10 mouse cellular contexts compared by ENCODE assay signal in genomic region chr11:45767081-45767480, GRCm38 (mm10).
DNase-seq lines count a peak whose midpoint lies in the region; ATAC-seq and TF ChIP-seq lines count a peak whose summit lies in the region.
"Had no signal": no experiment of that assay in that cellular context is flagged by ENCODE, and none has a peak within 500 bp of the region (broad histone marks: within the 10 kb centered on the region; RNA-seq: fewer than 3 reads in every experiment).

No protein-coding gene starts in this region.

- peak; percentile 28; the same call in 1 of the 2 replicates for ATAC-seq in hindbrain, embryonic 13.5 days (ENCODE audit: low FRiP score)
- no peak for ATAC-seq in neural tube, embryonic 13.5 days (ENCODE audit: low read depth)

- 34% methylated on average over 4 of the region's 4 CpGs for WGBS in hindbrain, embryonic 13.5 days
- 85% methylated on average over 4 of the region's 4 CpGs for WGBS in hindbrain, embryonic 10.5 days
- WGBS in neural tube, embryonic 13.5 days = 46% methylated on average over 4 of the region's 4 CpGs
- WGBS in limb, embryonic 10.5 days = 86% methylated on average over 4 of the region's 4 CpGs

- H3K27me3 ChIP-seq in hindbrain, embryonic 13.5 days = no peaks in the 10 kb centered on the region
- no peaks in the 10 kb centered on the region for H3K27me3 ChIP-seq in hindbrain, embryonic 10.5 days (ENCODE audit: insufficient read depth, poor library complexity, severe bottlenecking)
- no peaks in the 10 kb centered on the region for H3K27me3 ChIP-seq in neural tube, embryonic 13.5 days
- no peaks in the 10 kb centered on the region for H3K27me3 ChIP-seq in myocyte (ENCODE audit: control insufficient read depth, insufficient read depth, insufficient read length)
- H3K27me3 ChIP-seq in limb, embryonic 10.5 days (ENCODE audit: low read depth, poor library complexity, severe bottlenecking) = no peaks in the 10 kb centered on the region

- no peak overlapping the region for H3K4me2 ChIP-seq in hindbrain, embryonic 13.5 days
- H3K4me2 ChIP-seq in neural tube, embryonic 13.5 days = no peak overlapping the region
- H3K4me2 ChIP-seq in myocyte (ENCODE audit: low read depth) = no peak overlapping the region

- no peaks in the 10 kb centered on the region for H3K9me3 ChIP-seq in hindbrain, embryonic 13.5 days
- H3K9me3 ChIP-seq in hindbrain, embryonic 10.5 days = no peaks in the 10 kb centered on the region
- H3K9me3 ChIP-seq in neural tube, embryonic 13.5 days = no peaks in the 10 kb centered on the region
- no peaks in the 10 kb centered on the region for H3K9me3 ChIP-seq in limb, embryonic 10.5 days (replicated peaks)

- no peak overlapping the region for H3ac ChIP-seq in myocyte (ENCODE audit: control insufficient read depth, insufficient read length)

- H3K79me2 ChIP-seq in myocyte (ENCODE audit: control insufficient read depth, insufficient read depth) = no peaks in the 10 kb centered on the region

- peaks cover 6% of the 10 kb centered on the region for H3K4me1 ChIP-seq in hindbrain, embryonic 13.5 days (replicated peaks)
- H3K4me1 ChIP-seq in hindbrain, embryonic 10.5 days (replicated peaks) = no peaks in the 10 kb centered on the region
- peaks cover 10% of the 10 kb centered on the region; the same call in 1 of the 2 replicates for H3K4me1 ChIP-seq in neural tube, embryonic 13.5 days (replicated peaks)
- H3K4me1 ChIP-seq in limb, embryonic 10.5 days = no peaks in the 10 kb centered on the region

- no peak overlapping the region for H3K9ac ChIP-seq in hindbrain, embryonic 13.5 days
- no peak overlapping the region for H3K9ac ChIP-seq in neural tube, embryonic 13.5 days

- DNase-seq in adrenal gland, postnatal 10 days = peak; percentile 34
- no peak for DNase-seq in adrenal gland, postnatal 4 days (ENCODE audit: low spot score in 2 of 2)
- no peak for DNase-seq in hindbrain, embryonic 10.5 days (ENCODE audit: low spot score)
- no peak for DNase-seq in neural tube, embryonic 10.5 days (ENCODE audit: extremely low spot score, low spot score)
- DNase-seq in limb, embryonic 10.5 days (ENCODE audit: low spot score) = no peak
- DNase-seq: B cell, adult 2 months had no signal

- TF ChIP-seq POLR2A in myocyte (IDR thresholded peaks at IDR 0.05; ENCODE audit: insufficient read length, low read depth) = no peak

- no peak overlapping the region for H3K4me3 ChIP-seq in hindbrain, embryonic 13.5 days
- no peak overlapping the region for H3K4me3 ChIP-seq in hindbrain, embryonic 10.5 days
- no peak overlapping the region for H3K4me3 ChIP-seq in neural tube, embryonic 13.5 days
- H3K4me3 ChIP-seq in myocyte = no peak overlapping the region
- H3K4me3 ChIP-seq in limb, embryonic 10.5 days = no peak overlapping the region

- no peaks in the 10 kb centered on the region for H3K36me3 ChIP-seq in hindbrain, embryonic 13.5 days
- no peaks in the 10 kb centered on the region for H3K36me3 ChIP-seq in hindbrain, embryonic 10.5 days
- no peaks in the 10 kb centered on the region for H3K36me3 ChIP-seq in neural tube, embryonic 13.5 days
- no peaks in the 10 kb centered on the region for H3K36me3 ChIP-seq in myocyte (ENCODE audit: control insufficient read depth, insufficient read depth)
- no peaks in the 10 kb centered on the region for H3K36me3 ChIP-seq in limb, embryonic 10.5 days

- 0 out of 2 replicates have a peak overlapping the region, but pooled peaks have one; percentile 45 for H3K27ac ChIP-seq in hindbrain, embryonic 13.5 days
- no peak overlapping the region for H3K27ac ChIP-seq in hindbrain, embryonic 10.5 days
- peak overlapping the region; percentile 46 for H3K27ac ChIP-seq in neural tube, embryonic 13.5 days (replicated peaks)
- H3K27ac ChIP-seq in limb, embryonic 10.5 days = no peak overlapping the region
- H3K27ac ChIP-seq: stomach, postnatal 0 days had no signal

TF ChIP-seq in myocyte, 11 proteins besides CTCF, POLR2A, EP300 and RAD21:
- TF ChIP-seq TCF3 (IDR thresholded peaks at IDR 0.05; ENCODE audit: insufficient read length, low read depth) (peak; percentile 1), REST (IDR thresholded peaks at IDR 0.05; ENCODE audit: insufficient read depth, insufficient read length) (no peak), CEBPB (IDR thresholded peaks at IDR 0.05; ENCODE audit: insufficient read depth, poor library complexity, severe bottlenecking) (no peak), MAX (IDR thresholded peaks at IDR 0.05; ENCODE audit: low read depth) (no peak), TCF12 (IDR thresholded peaks at IDR 0.05; ENCODE audit: insufficient read depth, poor library complexity, severe bottlenecking) (no peak), SRF (IDR thresholded peaks at IDR 0.05; ENCODE audit: control insufficient read depth, insufficient read length, low read depth) (no peak), POLR2AphosphoS2 (IDR thresholded peaks at IDR 0.05; ENCODE audit: insufficient read length, low read depth) (no peak), USF1 (IDR thresholded peaks at IDR 0.05; ENCODE audit: low read depth) (no peak), MYOG (IDR thresholded peaks at IDR 0.05; ENCODE audit: control insufficient read depth in 1 of 3, insufficient read depth in 1 of 3, insufficient read length in 2 of 3, low read depth in 2 of 3) (peak; percentile 8 to 88 (median 52)), E2F4 (IDR thresholded peaks at IDR 0.05; ENCODE audit: insufficient read depth) (no peak), MYOD1 (IDR thresholded peaks at IDR 0.05; ENCODE audit: control insufficient read depth in 1 of 3, insufficient read length in 2 of 3, low read depth in 2 of 3) (peak in 2 of 3 experiments; percentile 68 to 75)

Comparison
In these comparisons a context has a peak if more than half of its experiments do, and no peak if none do; other contexts are left out.
1. H3K27ac ChIP-seq: peak in hindbrain, embryonic 13.5 days (single experiment) and neural tube, embryonic 13.5 days (single experiment); none in hindbrain, embryonic 10.5 days (single experiment) and limb, embryonic 10.5 days (single experiment).